Mouse (Mus musculus) intestine, postnatal 0 days (tissue): Measurements from ENCODE around the gene Hoxc11. TPM values are rescaled to one million over a fixed set of nuclear protein-coding genes. Genes with fewer than 3 reads are reported as not detected.

Experiments
- ATAC-seq: fragments of 200-750 bp; cut with Nextera tagmentation; 2 replicates; pipeline ENCODE4 v1.8.0; 2017; ENCODE audit warnings: mild to moderate bottlenecking, moderate TSS enrichment, moderate library complexity
- H3K27ac ChIP-seq: fragments of 300-500 bp; sonication (generic); 2 replicates; pipeline ENCODE4 v1.5.1; 2014; ENCODE audit warnings: mild to moderate bottlenecking, low read depth, low read length, moderate library complexity
- H3K27me3 ChIP-seq: fragments of 300-500 bp; sonication (generic); replicated peaks from 2 replicates; pipeline ENCODE4 v1.6.1; 2014; ENCODE audit warnings: low read length, mixed read lengths; ENCODE audit not compliant: control insufficient read depth, insufficient read depth
- H3K36me3 ChIP-seq: fragments of 300-500 bp; sonication (generic); 2 replicates; pipeline ENCODE4 v1.6.1; 2014; ENCODE audit warnings: mild to moderate bottlenecking, moderate library complexity; ENCODE audit not compliant: control insufficient read depth, insufficient read depth
- H3K4me1 ChIP-seq: fragments of 300-500 bp; sonication (generic); replicated peaks from 2 replicates; pipeline ENCODE4 v1.6.1; 2014; ENCODE audit warnings: antibody characterized with exemption, low read length, mixed read lengths; ENCODE audit not compliant: control insufficient read depth, insufficient read depth
- H3K4me2 ChIP-seq: fragments of 300-500 bp; sonication (generic); replicated peaks from 2 replicates; pipeline ENCODE4 v1.6.1; 2014; ENCODE audit warnings: low read depth, mild to moderate bottlenecking, moderate library complexity
- H3K4me3 ChIP-seq: fragments of 300-500 bp; sonication (generic); 2 replicates; pipeline ENCODE4 v1.5.1; 2014; ENCODE audit warnings: low read depth, low read length
- H3K9ac ChIP-seq: fragments of 300-500 bp; sonication (generic); 2 replicates; pipeline ENCODE4 v1.6.1; 2014; ENCODE audit warnings: mild to moderate bottlenecking, low read depth, low read length
- H3K9me3 ChIP-seq: fragments of 300-500 bp; sonication (generic); 2 replicates; pipeline ENCODE4 v1.6.1; 2016; ENCODE audit warnings: mixed run types; ENCODE audit not compliant: control insufficient read depth
- CTCF ChIP-seq: sonication (generic); IDR thresholded peaks from 2 replicates; pipeline ENCODE4 v1.5.1; 2016; ENCODE audit warnings: low read depth, mild to moderate bottlenecking, control low read depth, antibody characterized with exemption, moderate library complexity
- WGBS: fragments of 180-500 bp; shearing (Covaris S2); extraction: QIAGEN DNeasy Blood & Tissue Kit; methylation state at CpG from one replicate; pipeline ENCODE4 v1.1.7; 2014; 5-methylcytosine and 5-hydroxymethylcytosine counted together
- polyA plus RNA-seq: library from polyadenylated mRNA; unstranded; fragments of >200 nt; fragmentation: Nextera tagmentation; extraction: Ambion mirVana; gene quantifications from 2 replicates; pipeline ENCODE4 v1.2.1, GENCODE M21; 2015

The Hoxc11 gene
- polyA plus RNA-seq, 1 experiment from 2014 or later = not detected

GRCm38 (mm10) chr15:103000501-103000901 is 46.3 kb downstream of the Hoxc11 start:
- 0 out of 2 replicates have a peak, but pooled peaks cover 2% of the 10 kb centered on the region for H3K9me3 ChIP-seq
- WGBS = 6% methylated on average over 24 of the region's 24 CpGs
- H3K4me3 ChIP-seq = peak overlapping the region; percentile 39
- no peak for ATAC-seq
- no peak for TF ChIP-seq CTCF
- H3K4me1 ChIP-seq = no peaks in the 10 kb centered on the region
- peak overlapping the region; percentile 66 for H3K4me2 ChIP-seq
- H3K27ac ChIP-seq = peak overlapping the region; percentile 62
- H3K9ac ChIP-seq = peak overlapping the region; percentile 40; the same call in 1 of the 2 replicates
- no peaks in the 10 kb centered on the region for H3K36me3 ChIP-seq
- H3K27me3 ChIP-seq = peaks cover 100% of the 10 kb centered on the region

GRCm38 (mm10) chr15:103001370-103001769 is 47.1 kb downstream of the Hoxc11 start:
- Histone ChIP-seq H3K4me2 (peak overlapping the region; percentile 66), H3K9ac (no peak overlapping the region), H3K4me1 (no peaks in the 10 kb centered on the region), H3K27me3 (peaks cover 100% of the 10 kb centered on the region), H3K36me3 (no peaks in the 10 kb centered on the region), H3K4me3 (0 out of 2 replicates have a peak overlapping the region, but pooled peaks have one; percentile 39), H3K9me3 (0 out of 2 replicates have a peak, but pooled peaks cover 2% of the 10 kb centered on the region), H3K27ac (no peak overlapping the region)
- 50% methylated on average over 2 of the region's 2 CpGs for WGBS
- TF ChIP-seq CTCF = no peak
- no peak for ATAC-seq

- Histone ChIP-seq H3K27me3 (peaks cover 100% of the 10 kb centered on the region), H3K4me2 (peak overlapping the region; percentile 66; the same call in 1 of the 2 replicates), H3K27ac (no peak overlapping the region), H3K9me3 (0 out of 2 replicates have a peak, but pooled peaks cover 2% of the 10 kb centered on the region), H3K4me3 (no peak overlapping the region), H3K4me1 (no peaks in the 10 kb centered on the region), H3K36me3 (no peaks in the 10 kb centered on the region), H3K9ac (no peak overlapping the region)
- 0 out of 2 replicates have a peak, but pooled peaks have one; percentile 16 for TF ChIP-seq CTCF
- 24% methylated on average over 4 of the region's 4 CpGs for WGBS
- no peak for ATAC-seq
These were observed 47.9 kb downstream of the Hoxc11 start for GRCm38 (mm10) chr15:103002156-103002555.

GRCm38 (mm10) chr15:103002821-103003448 is 48.7 kb downstream of the Hoxc11 start:
- Histone ChIP-seq H3K9me3 (no peaks in the 10 kb centered on the region), H3K36me3 (no peaks in the 10 kb centered on the region), H3K9ac (no peak overlapping the region), H3K4me1 (0 out of 2 replicates have a peak, but pooled peaks cover 2% of the 10 kb centered on the region), H3K27me3 (peaks cover 100% of the 10 kb centered on the region), H3K27ac (no peak overlapping the region; the same call in 1 of the 2 replicates), H3K4me2 (peak overlapping the region; percentile 30), H3K4me3 (no peak overlapping the region)
- WGBS = 9% methylated on average over 13 of the region's 13 CpGs
- no peak for TF ChIP-seq CTCF
- no peak for ATAC-seq

- TF ChIP-seq CTCF = no peak
- Histone ChIP-seq H3K9me3 (no peaks in the 10 kb centered on the region), H3K27ac (no peak overlapping the region), H3K9ac (no peak overlapping the region), H3K4me2 (peak overlapping the region; percentile 44), H3K4me1 (0 out of 2 replicates have a peak, but pooled peaks cover 2% of the 10 kb centered on the region), H3K27me3 (peaks cover 99% of the 10 kb centered on the region), H3K4me3 (no peak overlapping the region), H3K36me3 (no peaks in the 10 kb centered on the region)
- no peak for ATAC-seq
- 2% methylated on average over 17 of the region's 17 CpGs for WGBS
These were observed 51.1 kb downstream of the Hoxc11 start for GRCm38 (mm10) chr15:103005308-103005707.

- no peak overlapping the region for H3K4me3 ChIP-seq
These were observed 51.6 kb downstream of the Hoxc11 start for GRCm38 (mm10) chr15:103005797-103006196.

More at GRCm38 (mm10) chr15:103005797-103006196, 51.6 kb downstream of the Hoxc11 start:
- 3% methylated on average over 5 of the region's 5 CpGs for WGBS
- Histone ChIP-seq H3K4me1 (0 out of 2 replicates have a peak, but pooled peaks cover 2% of the 10 kb centered on the region), H3K27ac (no peak overlapping the region), H3K9me3 (no peaks in the 10 kb centered on the region), H3K4me2 (peak overlapping the region; percentile 44), H3K36me3 (no peaks in the 10 kb centered on the region), H3K27me3 (peaks cover 99% of the 10 kb centered on the region), H3K9ac (no peak overlapping the region)
- ATAC-seq = no peak
- TF ChIP-seq CTCF = no peak
